In genomic region chr8:122531312-122531711, GRCm38 (mm10) we compare ENCODE assay signal across 17 mouse cellular contexts. TPM values are rescaled to one million over a fixed set of nuclear protein-coding genes. Genes with fewer than 3 reads are reported as not detected.
A peak's percentile ranks its signal among the peaks of the same experiment; 100 is the strongest.
DNase-seq lines count a peak whose midpoint lies in the region; ATAC-seq and TF ChIP-seq lines count a peak whose summit lies in the region.
"Had no signal": no experiment of that assay in that cellular context is flagged by ENCODE, and none has a peak within 500 bp of the region (broad histone marks: within the 10 kb centered on the region; RNA-seq: fewer than 3 reads in every experiment).

No protein-coding gene starts in this region.

- 88% methylated on average over 8 of the region's 8 CpGs for WGBS in hindbrain, embryonic 10.5 days
- WGBS in hindbrain, embryonic 13.5 days, result 85% methylated on average over 8 of the region's 8 CpGs
- WGBS in lung, postnatal 0 days, result 55% methylated on average over 8 of the region's 8 CpGs
- WGBS in heart, embryonic 15.5 days, result 50% methylated on average over 8 of the region's 8 CpGs

- no peaks in the 10 kb centered on the region for H3K27me3 ChIP-seq in hindbrain, embryonic 10.5 days (ENCODE audit: insufficient read depth, poor library complexity, severe bottlenecking)
- no peaks in the 10 kb centered on the region for H3K27me3 ChIP-seq in hindbrain, embryonic 13.5 days
- no peaks in the 10 kb centered on the region for H3K27me3 ChIP-seq in lung, postnatal 0 days (replicated peaks; ENCODE audit: insufficient read depth, low read length)
- H3K27me3 ChIP-seq in heart, embryonic 15.5 days, result no peaks in the 10 kb centered on the region
- H3K27me3 ChIP-seq: embryonic facial prominence, embryonic 12.5 days; hindbrain, embryonic 12.5 days; limb, embryonic 12.5 days; midbrain, embryonic 12.5 days had no signal

- H3K9me3 ChIP-seq in hindbrain, embryonic 10.5 days, result no peaks in the 10 kb centered on the region
- no peaks in the 10 kb centered on the region for H3K9me3 ChIP-seq in hindbrain, embryonic 13.5 days
- no peaks in the 10 kb centered on the region for H3K9me3 ChIP-seq in lung, postnatal 0 days (ENCODE audit: low read length)
- no peaks in the 10 kb centered on the region for H3K9me3 ChIP-seq in heart, embryonic 15.5 days (replicated peaks)
- H3K9me3 ChIP-seq: hindbrain, embryonic 12.5 days; limb, embryonic 12.5 days; midbrain, embryonic 12.5 days had no signal

- DNase-seq in hindbrain, embryonic 10.5 days (ENCODE audit: low spot score), result no peak
- peak; percentile 64 for DNase-seq in lung, postnatal 0 days (ENCODE audit: low spot score)
- DNase-seq in lung, postnatal 14 days, result no peak
- DNase-seq in lung, postnatal 4 days, result peak; percentile 36 to 45
- DNase-seq in MN1 (ENCODE audit: low spot score), result no peak
- DNase-seq in thymus, postnatal 0 days (ENCODE audit: low spot score), result no peak
- DNase-seq: cerebellum, adult 9-11 months; gastrocnemius, postnatal 10 days; kidney, adult 9 months; spleen, adult 18-20 months had no signal

- H3K9ac ChIP-seq in hindbrain, embryonic 13.5 days, result no peak overlapping the region
- H3K9ac ChIP-seq in lung, postnatal 0 days (replicated peaks; ENCODE audit: low read depth), result no peak overlapping the region
- no peak overlapping the region for H3K9ac ChIP-seq in heart, embryonic 15.5 days
- H3K9ac ChIP-seq: embryonic facial prominence, embryonic 12.5 days; hindbrain, embryonic 12.5 days; limb, embryonic 12.5 days; midbrain, embryonic 12.5 days had no signal

- no peak overlapping the region for H3K4me2 ChIP-seq in hindbrain, embryonic 13.5 days
- no peak overlapping the region for H3K4me2 ChIP-seq in lung, postnatal 0 days (replicated peaks; ENCODE audit: low read depth, low read length)
- peak overlapping the region; percentile 27; the same call in 1 of the 2 replicates for H3K4me2 ChIP-seq in heart, embryonic 15.5 days
- H3K4me2 ChIP-seq: embryonic facial prominence, embryonic 12.5 days; hindbrain, embryonic 12.5 days; limb, embryonic 12.5 days; midbrain, embryonic 12.5 days had no signal

- TF ChIP-seq EP300 in lung, postnatal 0 days (IDR thresholded peaks at IDR 0.05), result peak; percentile 65; the same call in 1 of the 2 replicates

- no peak for ATAC-seq in hindbrain, embryonic 13.5 days (ENCODE audit: low FRiP score)
- ATAC-seq in lung, postnatal 0 days, result peak; percentile 20; the same call in 1 of the 2 replicates
- peak; percentile 27; the same call in 1 of the 2 replicates for ATAC-seq in heart, embryonic 15.5 days (replicated peaks; ENCODE audit: insufficient number of reproducible peaks, insufficient read depth, low FRiP score, low read depth)
- ATAC-seq: forebrain, embryonic 14.5 days had no signal

- H3K4me3 ChIP-seq in hindbrain, embryonic 10.5 days, result no peak overlapping the region
- no peak overlapping the region for H3K4me3 ChIP-seq in hindbrain, embryonic 13.5 days
- H3K4me3 ChIP-seq in lung, postnatal 0 days (ENCODE audit: low read depth, low read length), result no peak overlapping the region
- H3K4me3 ChIP-seq in heart, embryonic 15.5 days, result no peak overlapping the region
- H3K4me3 ChIP-seq: embryonic facial prominence, embryonic 12.5 days; hindbrain, embryonic 12.5 days; limb, embryonic 12.5 days; midbrain, embryonic 12.5 days had no signal

- no peaks in the 10 kb centered on the region for H3K36me3 ChIP-seq in hindbrain, embryonic 10.5 days
- no peaks in the 10 kb centered on the region for H3K36me3 ChIP-seq in hindbrain, embryonic 13.5 days
- no peaks in the 10 kb centered on the region for H3K36me3 ChIP-seq in lung, postnatal 0 days (ENCODE audit: insufficient read depth, low read length)
- no peaks in the 10 kb centered on the region for H3K36me3 ChIP-seq in heart, embryonic 15.5 days
- H3K36me3 ChIP-seq: embryonic facial prominence, embryonic 12.5 days; hindbrain, embryonic 12.5 days; limb, embryonic 12.5 days; midbrain, embryonic 12.5 days had no signal

- peak overlapping the region; percentile 13; the same call in 1 of the 2 replicates for H3K27ac ChIP-seq in hindbrain, embryonic 10.5 days
- H3K27ac ChIP-seq in hindbrain, embryonic 13.5 days, result no peak overlapping the region
- peak overlapping the region; percentile 77 for H3K27ac ChIP-seq in lung, postnatal 0 days (ENCODE audit: low read length)
- H3K27ac ChIP-seq in heart, embryonic 15.5 days, result peak overlapping the region; percentile 77
- H3K27ac ChIP-seq: embryonic facial prominence, embryonic 12.5 days; hindbrain, embryonic 12.5 days; limb, embryonic 12.5 days; midbrain, embryonic 12.5 days had no signal

- peaks cover 39% of the 10 kb centered on the region for H3K4me1 ChIP-seq in hindbrain, embryonic 10.5 days (replicated peaks)
- H3K4me1 ChIP-seq in hindbrain, embryonic 13.5 days (replicated peaks), result 0 out of 2 replicates have a peak, but pooled peaks cover 2% of the 10 kb centered on the region
- H3K4me1 ChIP-seq in lung, postnatal 0 days (ENCODE audit: insufficient read depth, low read depth, low read length), result peaks cover 23% of the 10 kb centered on the region
- H3K4me1 ChIP-seq in heart, embryonic 15.5 days (replicated peaks), result peaks cover 33% of the 10 kb centered on the region
- H3K4me1 ChIP-seq: hindbrain, embryonic 12.5 days; midbrain, embryonic 12.5 days had no signal

- no peak for TF ChIP-seq CTCF in lung, postnatal 0 days (IDR thresholded peaks at IDR 0.05)

RNA-seq across cellular contexts. Expression of gene Piezo1, which starts 19.8 kb away (rescaled TPM):
- polyA plus RNA-seq in hindbrain, embryonic 10.5 days (2016; fragmentation: Nextera tagmentation; extraction: Ambion mirVana), result 6.5 and 9.2 TPM in 2 replicates
- polyA plus RNA-seq in hindbrain, embryonic 13.5 days (2015; fragmentation: Nextera tagmentation; extraction: Ambion mirVana), result 2.5 and 3.2 TPM in 2 replicates
- 27.3 and 31.3 TPM in 2 replicates for polyA plus RNA-seq in lung, postnatal 0 days (2015; fragmentation: Nextera tagmentation; extraction: Ambion mirVana)
- 11.5 and 13.9 TPM in 2 replicates for polyA plus RNA-seq in heart, embryonic 15.5 days (2015; fragmentation: Nextera tagmentation; extraction: Ambion mirVana)
- 5.2 and 6.9 TPM in 2 replicates for polyA plus RNA-seq in thymus, postnatal 0 days (2015; fragmentation: Nextera tagmentation; extraction: Ambion mirVana)

RNA-seq across cellular contexts. Expression of gene Cdt1, which starts 36.5 kb away (rescaled TPM):
- 56.0 and 64.3 TPM in 2 replicates for polyA plus RNA-seq in hindbrain, embryonic 10.5 days (2016; fragmentation: Nextera tagmentation; extraction: Ambion mirVana)
- polyA plus RNA-seq in hindbrain, embryonic 13.5 days (2015; fragmentation: Nextera tagmentation; extraction: Ambion mirVana), result 9.9 and 10.4 TPM in 2 replicates
- polyA plus RNA-seq in lung, postnatal 0 days (2015; fragmentation: Nextera tagmentation; extraction: Ambion mirVana), result 7.4 and 7.7 TPM in 2 replicates
- 24.5 and 28.4 TPM in 2 replicates for polyA plus RNA-seq in heart, embryonic 15.5 days (2015; fragmentation: Nextera tagmentation; extraction: Ambion mirVana)
- 50.6 and 51.1 TPM in 2 replicates for polyA plus RNA-seq in thymus, postnatal 0 days (2015; fragmentation: Nextera tagmentation; extraction: Ambion mirVana)

RNA-seq across cellular contexts. Expression of gene Aprt, which starts 45.4 kb away (rescaled TPM):
- 237 and 268 TPM in 2 replicates for polyA plus RNA-seq in hindbrain, embryonic 10.5 days (2016; fragmentation: Nextera tagmentation; extraction: Ambion mirVana)
- polyA plus RNA-seq in hindbrain, embryonic 13.5 days (2015; fragmentation: Nextera tagmentation; extraction: Ambion mirVana), result 153 and 157 TPM in 2 replicates
- 203 and 206 TPM in 2 replicates for polyA plus RNA-seq in lung, postnatal 0 days (2015; fragmentation: Nextera tagmentation; extraction: Ambion mirVana)
- polyA plus RNA-seq in heart, embryonic 15.5 days (2015; fragmentation: Nextera tagmentation; extraction: Ambion mirVana), result 163 and 208 TPM in 2 replicates
- polyA plus RNA-seq in thymus, postnatal 0 days (2015; fragmentation: Nextera tagmentation; extraction: Ambion mirVana), result 173 and 174 TPM in 2 replicates

RNA-seq across cellular contexts. Expression of gene Ctu2, which starts 55.4 kb away (rescaled TPM):
- polyA plus RNA-seq in hindbrain, embryonic 10.5 days (2016; fragmentation: Nextera tagmentation; extraction: Ambion mirVana), result 74.1 and 74.7 TPM in 2 replicates
- polyA plus RNA-seq in hindbrain, embryonic 13.5 days (2015; fragmentation: Nextera tagmentation; extraction: Ambion mirVana), result 69.2 and 69.6 TPM in 2 replicates
- 21.2 and 25.9 TPM in 2 replicates for polyA plus RNA-seq in lung, postnatal 0 days (2015; fragmentation: Nextera tagmentation; extraction: Ambion mirVana)
- 23.0 and 25.6 TPM in 2 replicates for polyA plus RNA-seq in heart, embryonic 15.5 days (2015; fragmentation: Nextera tagmentation; extraction: Ambion mirVana)
- polyA plus RNA-seq in thymus, postnatal 0 days (2015; fragmentation: Nextera tagmentation; extraction: Ambion mirVana), result 72.9 and 75.3 TPM in 2 replicates

RNA-seq across cellular contexts. Expression of gene Rnf166, which starts 55.4 kb away (rescaled TPM):
- 31.8 and 33.6 TPM in 2 replicates for polyA plus RNA-seq in hindbrain, embryonic 10.5 days (2016; fragmentation: Nextera tagmentation; extraction: Ambion mirVana)
- 37.1 and 37.9 TPM in 2 replicates for polyA plus RNA-seq in hindbrain, embryonic 13.5 days (2015; fragmentation: Nextera tagmentation; extraction: Ambion mirVana)
- 49.4 and 52.7 TPM in 2 replicates for polyA plus RNA-seq in lung, postnatal 0 days (2015; fragmentation: Nextera tagmentation; extraction: Ambion mirVana)
- 37.0 and 44.4 TPM in 2 replicates for polyA plus RNA-seq in heart, embryonic 15.5 days (2015; fragmentation: Nextera tagmentation; extraction: Ambion mirVana)
- 98.0 and 108 TPM in 2 replicates for polyA plus RNA-seq in thymus, postnatal 0 days (2015; fragmentation: Nextera tagmentation; extraction: Ambion mirVana)

Comparison
In these comparisons a context has a peak if more than half of its experiments do, and no peak if none do; other contexts are left out.
1. DNase-seq: peak in lung, postnatal 0 days (single experiment) and lung, postnatal 4 days (2 of 2); none in hindbrain, embryonic 10.5 days (single experiment), lung, postnatal 14 days (single experiment), MN1 (single experiment) and thymus, postnatal 0 days (single experiment).